Mouse (Mus musculus) midbrain, embryonic 11.5 days (tissue): ENCODE measurements at regions not wholly inside any gene's neighbourhood (a gene's known extent, or its start where the extent isn't known, plus 50 kb on each side); places are given as distances from the start of the nearest gene placed in this dataset.
A peak's percentile ranks its signal among the peaks of the same experiment; 100 is the strongest.

Experiments used
- ATAC-seq: fragments of 200-750 bp; cut with Nextera tagmentation; 2 replicates; pipeline ENCODE4 v1.8.0; 2017; ENCODE audit warnings: moderate TSS enrichment, moderate library complexity; ENCODE audit not compliant: low FRiP score
- DNase-seq: peaks from one replicate; pipeline ENCODE4 v3.0.0; 2015; ENCODE audit warnings: low spot score; ENCODE audit errors: missing footprints
- H3K27ac ChIP-seq: fragments of 300-500 bp; sonication (generic); 2 replicates; pipeline ENCODE4 v1.5.1; 2014; ENCODE audit warnings: low read depth, low read length
- H3K27me3 ChIP-seq: fragments of 300-500 bp; sonication (generic); 2 replicates; pipeline ENCODE4 v1.6.1; 2014; ENCODE audit warnings: mild to moderate bottlenecking, low read length, moderate library complexity, mixed read lengths; ENCODE audit not compliant: control insufficient read depth, insufficient read depth
- H3K36me3 ChIP-seq: fragments of 300-500 bp; sonication (generic); 2 replicates; pipeline ENCODE4 v1.6.1; 2014; ENCODE audit warnings: mild to moderate bottlenecking, low read length, moderate library complexity, mixed read lengths; ENCODE audit not compliant: control insufficient read depth, insufficient read depth
- H3K4me1 ChIP-seq: fragments of 300-500 bp; sonication (generic); 2 replicates; pipeline ENCODE4 v1.6.1; 2014; ENCODE audit warnings: low read length; ENCODE audit not compliant: control insufficient read depth, insufficient read depth
- H3K4me2 ChIP-seq: fragments of 300-500 bp; sonication (generic); 2 replicates; pipeline ENCODE4 v1.6.1; 2014; ENCODE audit warnings: mild to moderate bottlenecking, moderate library complexity
- H3K4me3 ChIP-seq: fragments of 300-500 bp; sonication (generic); 2 replicates; pipeline ENCODE4 v1.5.1; 2014; ENCODE audit warnings: low read depth, low read length
- H3K9ac ChIP-seq: fragments of 300-500 bp; sonication (generic); 2 replicates; pipeline ENCODE4 v1.6.1; 2014; ENCODE audit warnings: low read length
- H3K9me3 ChIP-seq: fragments of 300-500 bp; sonication (generic); 2 replicates; pipeline ENCODE4 v1.6.1; 2016; ENCODE audit warnings: low read length; ENCODE audit not compliant: control insufficient read depth
- WGBS: fragments of 180-500 bp; shearing (Covaris S2); extraction: QIAGEN DNeasy Blood & Tissue Kit; methylation state at CpG from one replicate; pipeline ENCODE4 v1.1.7; 2014; 5-methylcytosine and 5-hydroxymethylcytosine counted together

GRCm38 (mm10) chr17:14493751-14494320 lies 200.2 kb downstream of the Thbs2 start:
- no peaks in the 10 kb centered on the region for H3K4me1 ChIP-seq
- 85% methylated on average over 8 of the region's 8 CpGs for WGBS
- ATAC-seq (no peak), DNase-seq (no peak)
- H3K27me3 ChIP-seq, result no peaks in the 10 kb centered on the region
- no peak overlapping the region for H3K27ac ChIP-seq
- no peaks in the 10 kb centered on the region for H3K36me3 ChIP-seq
- no peaks in the 10 kb centered on the region; the same call in 1 of the 2 replicates for H3K9me3 ChIP-seq
- no peak overlapping the region for H3K9ac ChIP-seq
- no peak overlapping the region for H3K4me3 ChIP-seq
- no peak overlapping the region for H3K4me2 ChIP-seq

- no peak for ATAC-seq
- Histone ChIP-seq H3K9me3 (no peaks in the 10 kb centered on the region), H3K36me3 (no peaks in the 10 kb centered on the region), H3K4me3 (no peak overlapping the region), H3K27ac (no peak overlapping the region), H3K9ac (no peak overlapping the region), H3K4me2 (no peak overlapping the region), H3K4me1 (no peaks in the 10 kb centered on the region), H3K27me3 (no peaks in the 10 kb centered on the region)
- DNase-seq, result no peak
- WGBS, result 93% methylated on average over 10 of the region's 10 CpGs
These were observed 201.1 kb downstream of the Thbs2 start for GRCm38 (mm10) chr17:14492936-14493335.

GRCm38 (mm10) chr17:14481746-14482145 lies 202.4 kb downstream of the Smoc2 start:
- Histone ChIP-seq H3K9ac (no peak overlapping the region), H3K36me3 (no peaks in the 10 kb centered on the region), H3K4me3 (no peak overlapping the region), H3K9me3 (no peaks in the 10 kb centered on the region), H3K27me3 (no peaks in the 10 kb centered on the region), H3K4me1 (no peaks in the 10 kb centered on the region), H3K4me2 (no peak overlapping the region), H3K27ac (no peak overlapping the region)
- 64% methylated on average over 6 of the region's 6 CpGs for WGBS
- DNase-seq, result no peak
- ATAC-seq, result no peak

GRCm38 (mm10) chr17:14478938-14479505 lies 199.7 kb downstream of the Smoc2 start:
- Histone ChIP-seq H3K9ac (no peak overlapping the region), H3K4me2 (no peak overlapping the region), H3K4me1 (no peaks in the 10 kb centered on the region), H3K4me3 (no peak overlapping the region), H3K9me3 (no peaks in the 10 kb centered on the region), H3K27me3 (no peaks in the 10 kb centered on the region), H3K36me3 (no peaks in the 10 kb centered on the region), H3K27ac (no peak overlapping the region)
- DNase-seq (no peak), ATAC-seq (no peak)
- WGBS, result 92% methylated on average over 10 of the region's 10 CpGs

- Histone ChIP-seq H3K4me3 (no peak overlapping the region), H3K36me3 (no peaks in the 10 kb centered on the region), H3K4me2 (no peak overlapping the region), H3K9me3 (no peaks in the 10 kb centered on the region), H3K27ac (no peak overlapping the region), H3K4me1 (no peaks in the 10 kb centered on the region), H3K9ac (no peak overlapping the region), H3K27me3 (no peaks in the 10 kb centered on the region)
- ATAC-seq, result no peak
- no peak for DNase-seq
- 86% methylated on average over 12 of the region's 12 CpGs for WGBS
These were observed 197.4 kb downstream of the Smoc2 start for GRCm38 (mm10) chr17:14476707-14477106.

- DNase-seq, result no peak
- Histone ChIP-seq H3K4me2 (no peak overlapping the region), H3K9ac (no peak overlapping the region), H3K27me3 (no peaks in the 10 kb centered on the region), H3K9me3 (no peaks in the 10 kb centered on the region), H3K36me3 (no peaks in the 10 kb centered on the region), H3K4me3 (no peak overlapping the region), H3K4me1 (no peaks in the 10 kb centered on the region), H3K27ac (no peak overlapping the region)
- 69% methylated on average over 23 of the region's 23 CpGs for WGBS
- no peak for ATAC-seq
These were observed 196.7 kb downstream of the Smoc2 start for GRCm38 (mm10) chr17:14475778-14476647.

GRCm38 (mm10) chr17:14475277-14475676 lies 196.0 kb downstream of the Smoc2 start:
- no peak for DNase-seq
- Histone ChIP-seq H3K27ac (no peak overlapping the region), H3K9ac (no peak overlapping the region), H3K4me2 (no peak overlapping the region), H3K27me3 (no peaks in the 10 kb centered on the region), H3K36me3 (no peaks in the 10 kb centered on the region), H3K9me3 (no peaks in the 10 kb centered on the region), H3K4me3 (no peak overlapping the region), H3K4me1 (no peaks in the 10 kb centered on the region)
- 22% methylated on average over 4 of the region's 4 CpGs for WGBS
- ATAC-seq, result no peak

- Histone ChIP-seq H3K27me3 (no peaks in the 10 kb centered on the region), H3K4me3 (no peak overlapping the region), H3K4me1 (peaks cover 3% of the 10 kb centered on the region; the same call in 1 of the 2 replicates), H3K4me2 (no peak overlapping the region), H3K36me3 (no peaks in the 10 kb centered on the region), H3K9ac (no peak overlapping the region), H3K9me3 (no peaks in the 10 kb centered on the region), H3K27ac (peak overlapping the region; percentile 55; the same call in 1 of the 2 replicates)
- no peak for DNase-seq
- ATAC-seq, result peak; percentile 91
- WGBS, result 59% methylated on average over 6 of the region's 6 CpGs
These were observed 189.6 kb downstream of the Smoc2 start for GRCm38 (mm10) chr17:14468754-14469488.
